ENCODE assay signal across 22 mouse cellular contexts in genomic region chr11:82596801-82597200, GRCm38 (mm10).
A peak's percentile ranks its signal among the peaks of the same experiment; 100 is the strongest.
DNase-seq lines count a peak whose midpoint lies in the region; ATAC-seq and TF ChIP-seq lines count a peak whose summit lies in the region.
"Had no signal": no experiment of that assay in that cellular context is flagged by ENCODE, and none has a peak within 500 bp of the region (broad histone marks: within the 10 kb centered on the region; RNA-seq: fewer than 3 reads in every experiment).

No protein-coding gene starts in this region.

- peak; percentile 56 for DNase-seq in embryo, embryonic 10 days (ENCODE audit: low spot score)
- no peak for DNase-seq in embryo, embryonic 9.5 days (ENCODE audit: extremely low spot score)
- peak; percentile 70 for DNase-seq in lung, embryonic 14.5 days
- no peak for DNase-seq in lung, postnatal 36 days
- DNase-seq in embryo, embryonic 10.5 days (ENCODE audit: low spot score) = peak; percentile 61
- peak; percentile 47 for DNase-seq in limb, embryonic 11.5 days (ENCODE audit: low spot score)
- DNase-seq: adrenal gland, postnatal 10 days; cerebellum, adult 11 months; cerebellum, postnatal 36 days; forebrain, postnatal 0 days; gastrocnemius, postnatal 10 days; heart, adult 11 months; kidney, adult 8-10 months; midbrain, embryonic 14.5 days had no signal

- H3K9ac ChIP-seq in lung, embryonic 14.5 days = no peak overlapping the region
- H3K9ac ChIP-seq in limb, embryonic 11.5 days (ENCODE audit: low read length) = no peak overlapping the region
- no peak overlapping the region for H3K9ac ChIP-seq in hindbrain, embryonic 12.5 days
- H3K9ac ChIP-seq in kidney, embryonic 16.5 days (replicated peaks; ENCODE audit: low read length) = no peak overlapping the region
- H3K9ac ChIP-seq: embryonic facial prominence, embryonic 15.5 days; forebrain, postnatal 0 days; limb, embryonic 13.5 days; liver, embryonic 14.5 days; stomach, embryonic 15.5 days had no signal

- H3K4me1 ChIP-seq in lung, embryonic 14.5 days (ENCODE audit: insufficient read depth) = no peaks in the 10 kb centered on the region
- H3K4me1 ChIP-seq in limb, embryonic 11.5 days (ENCODE audit: control insufficient read depth, insufficient read depth, low read length) = no peaks in the 10 kb centered on the region
- peaks cover 12% of the 10 kb centered on the region; the same call in 1 of the 2 replicates for H3K4me1 ChIP-seq in hindbrain, embryonic 12.5 days
- H3K4me1 ChIP-seq in kidney, embryonic 16.5 days (ENCODE audit: insufficient read depth, low read length) = no peaks in the 10 kb centered on the region
- H3K4me1 ChIP-seq: embryonic facial prominence, embryonic 15.5 days; limb, embryonic 13.5 days; stomach, embryonic 15.5 days had no signal

- no peak for TF ChIP-seq CTCF in lung, embryonic 14.5 days (IDR thresholded peaks at IDR 0.05; ENCODE audit: low read depth)

- WGBS in lung, embryonic 14.5 days = 60% methylated on average over 3 of the region's 3 CpGs
- WGBS in limb, embryonic 11.5 days = 57% methylated on average over 3 of the region's 3 CpGs
- 80% methylated on average over 3 of the region's 3 CpGs for WGBS in hindbrain, embryonic 12.5 days
- 63% methylated on average over 3 of the region's 3 CpGs for WGBS in kidney, embryonic 16.5 days

- no peak overlapping the region for H3K27ac ChIP-seq in lung, embryonic 14.5 days (ENCODE audit: low read depth)
- no peak overlapping the region for H3K27ac ChIP-seq in limb, embryonic 11.5 days (replicated peaks; ENCODE audit: low read depth, low read length)
- no peak overlapping the region for H3K27ac ChIP-seq in hindbrain, embryonic 12.5 days
- H3K27ac ChIP-seq in kidney, embryonic 16.5 days (ENCODE audit: low read length) = no peak overlapping the region
- H3K27ac ChIP-seq: embryonic facial prominence, embryonic 15.5 days; limb, embryonic 13.5 days; liver, embryonic 14.5 days; stomach, embryonic 15.5 days had no signal

- H3K4me3 ChIP-seq in lung, embryonic 14.5 days (ENCODE audit: low read depth, low read length) = no peak overlapping the region
- H3K4me3 ChIP-seq in limb, embryonic 11.5 days (ENCODE audit: low read depth, low read length) = no peak overlapping the region
- H3K4me3 ChIP-seq in hindbrain, embryonic 12.5 days = no peak overlapping the region
- no peak overlapping the region for H3K4me3 ChIP-seq in kidney, embryonic 16.5 days (ENCODE audit: low read length)
- H3K4me3 ChIP-seq: embryonic facial prominence, embryonic 15.5 days; limb, embryonic 13.5 days; myocyte; stomach, embryonic 15.5 days had no signal

- H3K36me3 ChIP-seq in lung, embryonic 14.5 days (ENCODE audit: insufficient read depth) = no peaks in the 10 kb centered on the region
- H3K36me3 ChIP-seq in limb, embryonic 11.5 days (ENCODE audit: control insufficient read depth, insufficient read depth, low read length) = no peaks in the 10 kb centered on the region
- H3K36me3 ChIP-seq in hindbrain, embryonic 12.5 days = no peaks in the 10 kb centered on the region
- H3K36me3 ChIP-seq in kidney, embryonic 16.5 days (ENCODE audit: insufficient read depth, low read length) = no peaks in the 10 kb centered on the region
- H3K36me3 ChIP-seq: embryonic facial prominence, embryonic 15.5 days; limb, embryonic 13.5 days; stomach, embryonic 15.5 days had no signal

- no peak for ATAC-seq in lung, embryonic 14.5 days (ENCODE audit: insufficient read depth)
- no peak for ATAC-seq in limb, embryonic 11.5 days (ENCODE audit: insufficient number of reproducible peaks, low FRiP score, low TSS enrichment, low read depth)
- no peak for ATAC-seq in hindbrain, embryonic 12.5 days (ENCODE audit: low FRiP score)
- no peak for ATAC-seq in kidney, embryonic 16.5 days (ENCODE audit: low FRiP score, low TSS enrichment)
- ATAC-seq: activated CD4-positive, CD25-positive, alpha-beta regulatory T cell, adult 4 months; forebrain, postnatal 0 days had no signal

- 0 out of 2 replicates have a peak, but pooled peaks cover 5% of the 10 kb centered on the region for H3K27me3 ChIP-seq in lung, embryonic 14.5 days (ENCODE audit: insufficient read depth, low read length)
- H3K27me3 ChIP-seq in limb, embryonic 11.5 days (ENCODE audit: control insufficient read depth, insufficient read depth, low read length) = 0 out of 2 replicates have a peak, but pooled peaks cover 5% of the 10 kb centered on the region
- peaks cover 14% of the 10 kb centered on the region for H3K27me3 ChIP-seq in hindbrain, embryonic 12.5 days
- H3K27me3 ChIP-seq in kidney, embryonic 16.5 days (ENCODE audit: insufficient read depth, low read length) = 0 out of 2 replicates have a peak, but pooled peaks cover 5% of the 10 kb centered on the region

- H3K9me3 ChIP-seq in lung, embryonic 14.5 days (ENCODE audit: low read depth, low read length) = no peaks in the 10 kb centered on the region
- no peaks in the 10 kb centered on the region for H3K9me3 ChIP-seq in limb, embryonic 11.5 days (ENCODE audit: control insufficient read depth, low read length)
- H3K9me3 ChIP-seq in hindbrain, embryonic 12.5 days (replicated peaks) = no peaks in the 10 kb centered on the region
- no peaks in the 10 kb centered on the region for H3K9me3 ChIP-seq in kidney, embryonic 16.5 days (ENCODE audit: low read length)
- H3K9me3 ChIP-seq: embryonic facial prominence, embryonic 15.5 days; limb, embryonic 13.5 days; stomach, embryonic 15.5 days had no signal

- no peak overlapping the region for H3K4me2 ChIP-seq in lung, embryonic 14.5 days
- no peak overlapping the region for H3K4me2 ChIP-seq in limb, embryonic 11.5 days (ENCODE audit: low read depth, severe bottlenecking)
- no peak overlapping the region for H3K4me2 ChIP-seq in hindbrain, embryonic 12.5 days (replicated peaks)
- no peak overlapping the region for H3K4me2 ChIP-seq in kidney, embryonic 16.5 days (replicated peaks; ENCODE audit: low read depth, low read length)
- H3K4me2 ChIP-seq: embryonic facial prominence, embryonic 15.5 days; limb, embryonic 13.5 days; stomach, embryonic 15.5 days had no signal

Comparison
In these comparisons a context has a peak if more than half of its experiments do, and no peak if none do; other contexts are left out.
1. DNase-seq: peak in embryo, embryonic 10 days (single experiment), lung, embryonic 14.5 days (single experiment), embryo, embryonic 10.5 days (single experiment) and limb, embryonic 11.5 days (single experiment); none in embryo, embryonic 9.5 days (single experiment) and lung, postnatal 36 days (single experiment).